Mouse (Mus musculus) inflammation-experienced regulatory T-cells, adult 6 months (primary cell): ENCODE data around the gene Pde5a. TPM values are rescaled to one million over a fixed set of nuclear protein-coding genes. Genes with fewer than 3 reads are reported as not detected.

Experiments
- ATAC-seq: one replicate; pipeline ENCODE4 v1.8.0; 2017
- polyA plus RNA-seq, 3 experiments: library from polyadenylated mRNA; unstranded; fragments of 100-300 nt; shearing (Covaris generic); gene quantifications; one replicate each; pipeline ENCODE4 v1.2.1; 2017

Gene Pde5a
- polyA plus RNA-seq, 3 experiments from 2014 or later = 0.09 to 0.54 (median 0.13) TPM

DNA sequence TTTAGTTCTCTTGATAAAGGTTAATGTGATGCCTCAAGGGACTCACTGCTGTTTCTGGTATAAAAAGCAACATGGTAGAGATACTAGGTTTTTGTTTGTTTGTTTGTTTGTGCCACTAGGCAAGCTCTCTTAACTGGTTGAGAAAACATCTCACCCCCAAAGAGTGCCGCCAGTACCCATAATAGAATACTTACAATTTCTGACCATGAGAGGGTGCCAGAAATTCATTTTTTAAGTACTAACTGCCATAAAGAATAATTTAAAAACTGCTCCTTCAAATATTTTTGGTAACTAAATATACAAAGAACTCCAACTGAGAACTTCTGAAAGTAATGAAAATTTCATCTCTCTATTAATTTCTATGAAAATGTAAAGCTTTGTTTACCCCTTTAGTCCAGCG lies 131.1 kb downstream of the Pde5a start:
- ATAC-seq = no peak

GRCm38 (mm10) chr3:122860573-122861498 lies 132.1 kb downstream of the Pde5a start:
- ATAC-seq = no peak

DNA sequence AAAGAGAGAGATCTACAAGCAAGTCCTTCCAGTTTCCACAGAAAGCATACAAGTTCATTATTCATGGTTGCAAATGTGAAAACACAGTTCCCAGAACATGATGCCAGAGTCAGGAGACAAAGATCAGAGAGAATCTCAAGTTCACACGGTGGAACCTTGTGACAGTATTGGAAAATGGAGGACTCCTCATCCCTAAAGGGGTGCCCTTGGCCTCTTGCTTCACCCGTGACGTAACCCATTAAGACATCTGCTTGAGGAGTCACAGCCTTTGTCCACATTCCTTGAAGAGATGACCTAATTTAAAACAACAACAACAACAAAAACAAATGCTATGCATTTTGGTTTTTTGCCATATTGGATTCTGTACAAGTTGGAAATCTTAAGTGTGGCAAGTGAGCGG lies 136.3 kb downstream of the Pde5a start:
- ATAC-seq = no peak

GRCm38 (mm10) chr3:122868270-122868669 lies 139.5 kb downstream of the Pde5a start:
- no peak for ATAC-seq

DNA sequence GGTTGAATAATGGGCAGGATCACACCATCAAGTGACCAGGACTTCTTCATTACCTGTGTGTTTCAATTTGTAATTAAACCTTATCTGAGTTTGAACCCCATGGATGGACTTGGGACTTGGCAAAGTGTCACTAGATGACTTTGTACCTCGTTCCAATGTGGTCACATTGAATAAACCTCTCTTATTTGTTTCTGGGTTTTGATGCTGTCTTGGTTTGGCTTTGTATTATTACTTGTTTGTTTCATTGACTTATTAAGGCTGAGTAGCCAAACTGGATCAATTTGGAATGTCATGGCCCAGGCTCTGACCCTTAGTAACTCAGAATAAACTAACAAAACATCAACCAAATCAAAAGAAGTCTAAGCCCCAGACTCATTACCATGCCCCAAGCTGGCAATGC lies 142.8 kb downstream of the Pde5a start:
- ATAC-seq = no peak

- no peak for ATAC-seq
Observed at GRCm38 (mm10) chr3:122876870-122877269, 148.1 kb downstream of the Pde5a start.

GRCm38 (mm10) chr3:122877543-122877942 lies 148.8 kb downstream of the Pde5a start:
- ATAC-seq = no peak

DNA sequence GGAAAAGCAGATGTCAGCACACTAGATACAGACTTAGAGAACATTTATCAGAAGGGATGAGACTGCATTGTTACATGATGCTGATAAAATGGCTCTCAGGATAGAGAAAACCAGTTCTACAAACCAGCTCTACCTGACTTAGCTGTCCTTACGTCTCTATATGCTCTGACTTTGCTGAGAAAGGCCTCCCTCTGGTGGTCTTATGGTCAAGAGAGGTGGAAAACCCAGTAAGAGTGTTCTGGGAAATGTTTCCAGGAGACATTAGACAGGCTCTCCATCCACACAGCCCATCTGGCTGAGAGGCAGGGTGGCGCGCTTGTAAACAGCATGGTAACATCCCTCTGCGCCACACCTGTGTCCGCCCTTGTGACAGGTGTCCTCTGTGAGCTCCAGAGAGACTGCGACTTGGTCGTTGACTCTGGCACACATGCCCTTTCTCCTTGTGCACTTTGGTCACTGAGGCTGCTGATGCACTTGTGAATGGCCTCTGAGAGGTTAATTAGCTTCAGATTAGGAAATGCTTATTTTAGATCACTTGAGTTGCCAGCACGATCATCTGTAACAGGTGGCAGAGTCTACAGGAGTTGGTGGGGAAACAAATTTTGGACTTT lies 150.1 kb downstream of the Pde5a start:
- no peak for ATAC-seq

DNA sequence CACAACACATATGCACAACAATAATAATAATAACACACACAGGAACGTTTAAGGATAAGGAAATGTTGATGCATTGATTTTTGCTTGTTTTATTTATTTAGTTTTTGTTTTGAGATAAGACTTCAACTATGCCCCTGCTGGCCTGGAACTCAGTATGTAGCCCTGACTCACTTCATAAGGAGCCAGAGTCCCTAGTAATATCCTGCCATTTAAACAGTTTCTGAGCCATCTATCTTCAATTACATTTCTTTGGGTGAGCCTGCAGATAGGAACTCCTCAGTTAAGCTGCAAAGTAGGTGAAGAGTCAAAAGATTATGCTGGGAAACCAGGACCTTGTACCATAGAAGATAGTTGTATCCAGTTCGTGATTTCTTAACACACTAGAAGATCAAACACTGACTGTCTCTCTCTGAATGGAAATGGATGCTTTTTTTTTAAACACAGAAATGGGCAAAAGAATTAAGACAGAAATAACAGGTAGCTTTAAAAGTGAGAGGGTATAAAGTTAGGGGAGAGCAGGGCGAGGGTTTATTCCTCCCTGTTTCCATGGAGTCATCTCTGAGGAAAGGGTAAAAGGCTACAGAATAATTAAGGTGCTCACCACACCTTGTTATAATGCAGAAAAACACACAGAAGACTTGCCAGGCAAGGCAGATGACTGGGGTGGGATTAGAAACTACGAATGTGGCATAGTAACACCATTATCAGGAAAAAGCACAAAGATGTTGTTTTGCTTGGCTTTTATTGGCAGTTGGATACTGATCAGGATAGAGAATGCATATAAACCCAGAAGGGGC lies 159.0 kb downstream of the Pde5a start:
- ATAC-seq = no peak

DNA sequence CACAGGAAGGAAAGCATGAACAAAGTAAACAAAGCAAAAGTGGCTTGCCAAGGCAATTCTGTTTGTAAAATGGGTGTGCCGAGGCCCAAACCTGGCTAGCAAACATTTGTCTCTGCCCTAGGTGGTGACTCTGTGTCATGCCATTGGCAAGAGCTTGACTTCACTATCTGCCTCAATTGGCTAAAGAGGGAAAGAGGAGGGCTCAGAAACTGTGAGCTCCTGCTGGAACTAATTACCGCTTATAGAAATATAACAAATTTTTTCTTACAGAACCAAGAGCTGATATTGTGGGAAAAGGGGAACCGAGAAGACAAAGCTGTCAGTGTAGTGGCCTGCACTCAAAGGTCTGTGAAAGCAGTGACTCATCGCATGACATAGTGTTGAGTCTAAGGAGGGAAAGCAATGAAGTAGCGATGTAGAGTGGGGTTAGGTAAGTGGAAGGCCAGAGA lies 159.6 kb downstream of the Pde5a start:
- no peak for ATAC-seq

DNA sequence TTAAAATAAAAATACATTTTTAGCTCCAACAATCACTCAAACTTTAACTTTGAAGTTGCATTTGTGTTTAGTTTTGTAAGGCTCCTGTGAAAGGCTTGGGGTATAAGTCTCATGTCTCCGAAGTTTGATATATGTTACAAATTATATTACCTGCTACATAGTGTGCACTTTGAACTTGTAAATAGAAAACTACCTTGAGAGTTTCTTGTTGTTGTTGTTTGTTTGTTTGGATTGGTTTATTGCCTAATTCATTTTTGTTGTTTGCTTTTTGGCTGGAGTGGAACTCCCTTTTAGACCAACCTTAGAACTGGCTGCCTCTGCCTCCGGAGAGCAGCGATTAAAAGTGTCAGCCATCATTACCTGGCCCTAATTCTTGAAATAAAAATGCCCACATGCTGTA lies 166.0 kb downstream of the Pde5a start, which contains the start of gene Fabp2:
Gene Fabp2, plus strand, starts transcription at position 301 of the 400 bp plus-strand sequence.
- no peak for ATAC-seq

DNA sequence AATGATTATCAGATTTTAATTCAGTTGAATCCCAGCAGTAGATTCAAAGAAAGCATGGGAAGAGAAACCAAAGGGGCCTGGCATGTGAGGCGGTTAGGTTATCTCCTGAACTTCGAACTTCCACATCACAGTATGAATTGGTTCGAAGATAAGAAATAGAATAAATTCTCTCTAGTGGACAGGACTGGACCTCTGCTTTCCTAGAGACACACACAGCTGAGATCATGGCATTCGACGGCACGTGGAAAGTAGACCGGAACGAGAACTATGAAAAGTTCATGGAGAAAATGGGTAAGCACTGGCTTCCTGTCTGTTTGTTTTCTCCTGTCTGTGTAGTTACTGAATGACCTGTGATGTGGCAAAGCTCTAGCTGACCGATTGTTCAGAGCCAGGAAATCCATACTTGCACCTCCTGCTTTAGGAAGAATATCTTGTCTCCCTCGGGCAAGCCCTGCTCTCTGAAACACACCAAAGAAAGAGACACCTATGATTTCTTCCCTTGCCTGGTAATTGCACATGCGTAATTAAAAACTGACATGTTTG lies 166.5 kb downstream of the Pde5a start:
- ATAC-seq = no peak

DNA sequence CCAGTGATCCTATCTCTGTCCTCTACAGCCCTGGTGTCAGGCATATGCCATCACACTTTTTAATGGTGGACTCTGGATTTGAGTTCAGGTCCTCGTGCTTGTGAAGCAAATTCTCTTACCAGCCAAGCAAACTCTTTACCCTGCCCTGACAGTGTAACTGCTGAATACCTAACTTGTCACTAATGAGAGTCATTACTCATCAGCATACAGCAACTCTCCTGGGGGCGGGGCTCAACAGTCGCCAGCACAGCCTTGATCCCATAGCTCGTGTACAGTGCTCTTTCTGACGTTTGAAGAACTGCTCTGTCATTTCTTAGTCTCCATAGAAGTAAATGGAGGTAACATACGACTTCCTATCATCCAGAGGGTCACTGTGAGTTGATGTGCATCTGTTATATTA lies 169.5 kb downstream of the Pde5a start:
- ATAC-seq = no peak

- no peak for ATAC-seq
Observed at GRCm38 (mm10) chr3:122903746-122904433, 175.1 kb downstream of the Pde5a start.

DNA sequence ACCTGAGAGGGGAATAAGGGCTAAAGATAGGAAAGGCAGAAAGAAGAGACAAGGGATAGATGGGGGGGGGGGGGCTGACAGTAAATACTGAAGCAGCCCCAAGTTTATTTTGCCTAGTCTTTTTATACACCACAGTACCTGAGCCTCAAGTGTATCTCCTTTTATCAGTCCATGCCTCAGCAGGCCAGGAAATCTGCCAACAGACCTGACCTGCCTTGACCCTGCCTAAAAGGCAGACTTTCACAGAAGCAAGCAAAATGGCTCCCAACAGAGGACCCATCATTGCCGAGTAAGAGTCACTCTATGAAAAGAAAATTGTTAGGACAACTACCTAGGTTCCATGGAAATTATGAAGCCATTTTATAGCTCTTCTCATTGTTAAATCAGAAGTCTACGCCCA lies 179.1 kb downstream of the Pde5a start:
- ATAC-seq = no peak

Other genes starting within 250 kb of the Pde5a start
- gene Fnbp1l, start 109.2 kb upstream of the Pde5a start, polyA plus RNA-seq = under 1 TPM in 1 of 3 experiments, not detected in 2; 0.38 TPM
- gene Fabp2, start 166.1 kb downstream of the Pde5a start, polyA plus RNA-seq = not detected
- gene Gm10959, start 190.4 kb downstream of the Pde5a start, polyA plus RNA-seq = not detected
- gene 1810037I17Rik, start 195.3 kb downstream of the Pde5a start, polyA plus RNA-seq = 100 to 1,000 TPM in 2 of 3 experiments, 10 to 100 TPM in 1; 85.7 to 155 (median 104) TPM